Mouse (Mus musculus) olfactory bulb, adult 2 months (tissue): ENCODE measurements at regions not wholly inside any gene's neighbourhood (a gene's known extent, or its start where the extent isn't known, plus 50 kb on each side); places are given as distances from the start of the nearest gene placed in this dataset.

Source experiments
- CTCF ChIP-seq: fragments of 200-500 bp; IDR thresholded peaks from 2 replicates; pipeline ENCODE4 v1.5.1; 2012; ENCODE audit warnings: low read depth, mild to moderate bottlenecking, low read length, moderate library complexity; ENCODE audit not compliant: insufficient read depth
- POLR2A ChIP-seq: fragments of 200-500 bp; IDR thresholded peaks from 2 replicates; pipeline ENCODE4 v1.6.1; 2012; ENCODE audit warnings: mild to moderate bottlenecking, low read depth, low read length, moderate library complexity; ENCODE audit not compliant: insufficient read depth

DNA sequence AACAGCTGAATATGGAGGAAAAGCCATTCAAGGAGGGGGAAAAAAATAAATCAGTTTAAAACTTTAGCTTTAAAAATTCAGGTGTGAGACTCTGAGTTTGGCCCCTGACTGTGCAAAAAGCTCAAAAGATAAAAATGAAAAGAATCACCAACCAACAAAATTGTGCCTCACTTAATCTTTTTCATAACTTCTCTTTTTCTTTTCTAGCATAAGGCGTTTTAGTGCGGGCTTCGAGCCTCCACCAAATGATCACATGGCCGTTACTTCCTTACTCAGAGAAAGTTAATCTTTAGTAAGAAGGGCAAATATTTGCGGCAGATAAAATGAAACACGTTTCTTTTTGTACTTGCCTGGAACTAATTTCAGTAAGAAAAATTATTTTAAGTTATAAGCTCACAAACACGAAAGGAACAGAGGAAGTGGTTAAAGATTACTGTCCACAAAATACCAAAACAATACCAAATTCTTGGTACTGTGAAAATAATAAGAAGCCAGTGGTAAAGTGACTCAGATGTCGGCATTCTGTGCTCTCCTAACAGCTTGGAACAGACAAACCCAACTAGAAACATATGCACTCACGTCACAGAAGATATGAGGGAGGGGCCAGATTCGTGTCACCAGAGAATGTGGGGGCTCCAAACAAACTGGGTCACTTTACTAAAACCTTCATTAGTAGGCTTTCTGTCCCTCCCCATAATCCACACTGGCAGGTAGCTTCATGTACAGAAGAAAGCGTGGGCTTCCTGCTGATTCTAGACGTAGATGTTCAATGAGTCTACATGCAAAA is 101.1 kb upstream of the Cxadr start:
- TF ChIP-seq POLR2A (no peak), CTCF (no peak)
